Mouse (Mus musculus) bone marrow macrophage, adult 2 months (primary cell): ENCODE results near the gene Nol12.

Experiments
- CTCF ChIP-seq: IDR thresholded peaks from 2 replicates; pipeline ENCODE4 v1.5.1; 2012; ENCODE audit warnings: low read depth, mild to moderate bottlenecking, low read length, moderate library complexity
- POLR2A ChIP-seq: IDR thresholded peaks from 2 replicates; pipeline ENCODE4 v1.6.1; 2012; ENCODE audit warnings: mild to moderate bottlenecking, low read depth, low read length, borderline replicate concordance

GRCm38 (mm10) chr15:78913632-78914090 lies 21.1 kb upstream of the Nol12 start, which contains the start of gene Pdxp:
- no peak for TF ChIP-seq POLR2A
- no peak for TF ChIP-seq CTCF
